Mouse (Mus musculus): ENCODE measurements at regions not wholly inside any gene's neighbourhood (a gene's known extent, or its start where the extent isn't known, plus 50 kb on each side); places are given as distances from the start of the nearest gene placed in this dataset.

GRCm38 (mm10) chr14:35906313-35906712 is 94.5 kb upstream of the 4930596D02Rik start:
- ATAC-seq (ENCODE audit: low read depth) (no peak), DNase-seq (ENCODE audit: low spot score) (no peak)
- H3K36me3 ChIP-seq (ENCODE audit: control insufficient read depth, insufficient read depth, low read length), result no peaks in the 10 kb centered on the region
- no peaks in the 10 kb centered on the region for H3K9me3 ChIP-seq (ENCODE audit: control insufficient read depth, low read length)
- no peaks in the 10 kb centered on the region for H3K27me3 ChIP-seq (replicated peaks; ENCODE audit: control insufficient read depth, insufficient read depth, low read length)
- no peak overlapping the region for H3K27ac ChIP-seq (replicated peaks; ENCODE audit: low read depth, low read length)
- no peak overlapping the region for H3K4me3 ChIP-seq (ENCODE audit: low read depth, low read length)
- 42% methylated on average over 5 of the region's 5 CpGs for WGBS
- no peaks in the 10 kb centered on the region for H3K4me1 ChIP-seq (ENCODE audit: control insufficient read depth, insufficient read depth, low read length)
- no peak overlapping the region for H3K9ac ChIP-seq (ENCODE audit: low read depth, low read length)
- no peak overlapping the region for H3K4me2 ChIP-seq (ENCODE audit: low read depth, low read length)

GRCm38 (mm10) chr14:35884658-35885273 is 73.0 kb upstream of the 4930596D02Rik start:
- WGBS, result 83% methylated on average over 6 of the region's 6 CpGs
- ATAC-seq (ENCODE audit: low read depth), result no peak
- Histone ChIP-seq H3K9me3 (ENCODE audit: control insufficient read depth, low read length) (no peaks in the 10 kb centered on the region), H3K27ac (replicated peaks; ENCODE audit: low read depth, low read length) (no peak overlapping the region), H3K4me2 (ENCODE audit: low read depth, low read length) (no peak overlapping the region), H3K27me3 (replicated peaks; ENCODE audit: control insufficient read depth, insufficient read depth, low read length) (no peaks in the 10 kb centered on the region), H3K9ac (ENCODE audit: low read depth, low read length) (no peak overlapping the region), H3K36me3 (ENCODE audit: control insufficient read depth, insufficient read depth, low read length) (no peaks in the 10 kb centered on the region), H3K4me3 (ENCODE audit: low read depth, low read length) (no peak overlapping the region), H3K4me1 (ENCODE audit: control insufficient read depth, insufficient read depth, low read length) (no peaks in the 10 kb centered on the region)
- peak; percentile 1 for DNase-seq (ENCODE audit: low spot score)

- DNase-seq (ENCODE audit: low spot score) (no peak), ATAC-seq (ENCODE audit: low read depth) (no peak)
- no peaks in the 10 kb centered on the region for H3K9me3 ChIP-seq (ENCODE audit: control insufficient read depth, low read length)
- no peak overlapping the region for H3K9ac ChIP-seq (ENCODE audit: low read depth, low read length)
- no peak overlapping the region for H3K4me3 ChIP-seq (ENCODE audit: low read depth, low read length)
- no peak overlapping the region for H3K27ac ChIP-seq (replicated peaks; ENCODE audit: low read depth, low read length)
- no peaks in the 10 kb centered on the region for H3K27me3 ChIP-seq (replicated peaks; ENCODE audit: control insufficient read depth, insufficient read depth, low read length)
- H3K36me3 ChIP-seq (ENCODE audit: control insufficient read depth, insufficient read depth, low read length), result no peaks in the 10 kb centered on the region
- H3K4me2 ChIP-seq (ENCODE audit: low read depth, low read length), result no peak overlapping the region
- no peaks in the 10 kb centered on the region for H3K4me1 ChIP-seq (ENCODE audit: control insufficient read depth, insufficient read depth, low read length)
- 87% methylated on average over 2 of the region's 2 CpGs for WGBS
Observed at GRCm38 (mm10) chr14:35874265-35874664, 62.5 kb upstream of the 4930596D02Rik start.
